Mouse (Mus musculus): Measurements from ENCODE around the gene Exosc2. TPM values are rescaled to one million over a fixed set of nuclear protein-coding genes. Genes with fewer than 3 reads are reported as not detected.

Gene Exosc2
- polyA plus RNA-seq, 1 experiment: 24.2 TPM

DNA sequence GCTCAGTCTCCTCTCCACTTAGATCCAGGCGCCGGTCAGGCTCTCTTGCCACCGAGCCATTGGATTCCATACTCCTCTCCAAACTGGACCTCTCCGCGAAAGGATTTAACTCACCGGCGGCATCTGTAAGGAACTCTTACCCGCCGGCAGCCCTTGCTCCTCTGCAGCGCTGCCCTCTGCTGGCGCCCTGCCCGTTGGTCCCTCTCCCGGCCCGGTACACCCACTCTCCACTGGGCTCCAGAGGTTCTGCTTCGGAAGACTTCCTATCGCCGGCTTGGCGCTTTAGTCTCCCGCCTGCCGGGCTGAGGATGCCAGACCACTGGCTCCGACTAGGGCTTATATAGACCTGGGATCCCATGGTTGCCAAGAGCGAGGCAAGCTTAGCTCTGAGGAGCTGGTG lies 32.7 kb upstream of the Exosc2 start:
- Histone ChIP-seq H3K27ac (ENCODE audit: control insufficient read depth, insufficient read depth, low read length) (no peak overlapping the region), H3K4me3 (ENCODE audit: control insufficient read depth, insufficient read depth, low read length) (no peak overlapping the region), H3K4me1 (replicated peaks; ENCODE audit: control insufficient read depth, insufficient read depth, low read length) (no peaks in the 10 kb centered on the region), H3K36me3 (ENCODE audit: control insufficient read depth, insufficient read depth, low read length) (no peaks in the 10 kb centered on the region), H3K27me3 (ENCODE audit: control insufficient read depth, insufficient read depth, low read length) (peaks cover 46% of the 10 kb centered on the region)
- peak; percentile 26 for DNase-seq
- no peak for TF ChIP-seq CTCF (IDR thresholded peaks at IDR 0.05; ENCODE audit: borderline replicate concordance, control insufficient read depth, extremely low read depth, insufficient read depth, low read length, poor library complexity)
- no peak for TF ChIP-seq POLR2A (IDR thresholded peaks at IDR 0.05; ENCODE audit: control insufficient read depth, extremely low read depth, insufficient read depth, low read length, poor library complexity)
- 2% methylated on average over 22 of the region's 22 CpGs for WGBS

DNA sequence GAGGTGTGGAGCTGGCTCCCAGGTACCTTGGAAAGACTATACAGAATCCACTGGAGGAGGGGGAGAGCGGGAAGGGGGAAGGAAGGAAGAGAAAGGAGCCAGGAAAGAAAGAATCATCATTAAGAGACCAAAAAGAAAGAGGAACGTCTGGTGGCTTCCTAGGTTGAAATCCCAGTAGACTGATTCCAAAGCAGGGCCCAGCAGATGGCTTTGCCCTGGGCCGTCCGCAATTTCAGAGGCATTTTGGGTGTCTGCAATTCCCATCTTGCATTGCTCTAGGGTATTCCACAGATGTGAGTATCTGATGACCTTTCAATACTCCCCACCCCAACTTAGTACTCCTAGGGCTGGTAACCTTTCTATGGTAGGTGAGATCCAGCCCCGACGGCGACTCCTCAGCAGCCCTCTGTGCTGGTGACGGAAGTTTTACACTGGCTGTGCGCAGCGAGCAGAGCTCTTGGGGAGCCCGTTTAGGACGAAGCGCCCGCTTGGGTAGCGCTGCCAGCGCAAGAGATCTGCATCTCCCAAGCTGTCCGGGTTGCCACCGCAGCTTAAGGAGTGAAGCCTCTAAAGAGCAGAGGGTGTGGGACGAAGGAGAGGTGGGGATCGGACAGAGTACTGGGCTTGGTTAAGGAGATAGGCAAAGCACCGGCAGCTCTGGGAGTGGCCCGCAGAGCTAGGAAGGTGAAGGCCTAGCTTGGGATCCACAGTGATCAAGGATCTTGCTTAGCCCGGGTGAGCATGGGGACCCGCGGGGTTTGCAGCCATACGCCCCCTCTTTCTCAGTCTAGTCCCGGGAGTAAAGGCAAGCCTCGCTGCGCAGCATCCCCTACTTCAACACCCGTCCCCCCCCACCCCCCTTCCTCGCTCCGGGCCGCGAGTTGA lies 31.7 kb upstream of the Exosc2 start:
- no peak for DNase-seq
- Histone ChIP-seq H3K27me3 (ENCODE audit: control insufficient read depth, insufficient read depth, low read length) (peaks cover 45% of the 10 kb centered on the region), H3K36me3 (ENCODE audit: control insufficient read depth, insufficient read depth, low read length) (no peaks in the 10 kb centered on the region), H3K4me3 (ENCODE audit: control insufficient read depth, insufficient read depth, low read length) (no peak overlapping the region), H3K27ac (ENCODE audit: control insufficient read depth, insufficient read depth, low read length) (no peak overlapping the region), H3K4me1 (replicated peaks; ENCODE audit: control insufficient read depth, insufficient read depth, low read length) (no peaks in the 10 kb centered on the region)
- WGBS: 12% methylated on average over 34 of the region's 34 CpGs
- no peak for TF ChIP-seq POLR2A (IDR thresholded peaks at IDR 0.05; ENCODE audit: control insufficient read depth, extremely low read depth, insufficient read depth, low read length, poor library complexity)
- TF ChIP-seq CTCF (IDR thresholded peaks at IDR 0.05; ENCODE audit: borderline replicate concordance, control insufficient read depth, extremely low read depth, insufficient read depth, low read length, poor library complexity): 0 out of 2 replicates have a peak, but pooled peaks have one; percentile 13

GRCm38 (mm10) chr2:31639466-31639760 lies 31.1 kb upstream of the Exosc2 start:
- Histone ChIP-seq H3K4me1 (replicated peaks; ENCODE audit: control insufficient read depth, insufficient read depth, low read length) (no peaks in the 10 kb centered on the region), H3K4me3 (ENCODE audit: control insufficient read depth, insufficient read depth, low read length) (no peak overlapping the region), H3K27ac (ENCODE audit: control insufficient read depth, insufficient read depth, low read length) (no peak overlapping the region), H3K27me3 (ENCODE audit: control insufficient read depth, insufficient read depth, low read length) (peaks cover 41% of the 10 kb centered on the region), H3K36me3 (ENCODE audit: control insufficient read depth, insufficient read depth, low read length) (no peaks in the 10 kb centered on the region)
- TF ChIP-seq CTCF (IDR thresholded peaks at IDR 0.05; ENCODE audit: borderline replicate concordance, control insufficient read depth, extremely low read depth, insufficient read depth, low read length, poor library complexity) (no peak), POLR2A (IDR thresholded peaks at IDR 0.05; ENCODE audit: control insufficient read depth, extremely low read depth, insufficient read depth, low read length, poor library complexity) (no peak)
- DNase-seq: no peak
- whole genome bisulfite sequencing: 12% methylated on average over 13 of the region's 13 CpGs

GRCm38 (mm10) chr2:31639901-31640608 lies 30.5 kb upstream of the Exosc2 start, which contains the start of gene Prdm12:
Prdm12 (plus strand) TSS chr2:31640037.
- DNase-seq: no peak
- TF ChIP-seq CTCF (IDR thresholded peaks at IDR 0.05; ENCODE audit: borderline replicate concordance, control insufficient read depth, extremely low read depth, insufficient read depth, low read length, poor library complexity): no peak
- TF ChIP-seq POLR2A (IDR thresholded peaks at IDR 0.05; ENCODE audit: control insufficient read depth, extremely low read depth, insufficient read depth, low read length, poor library complexity): no peak
- no peak within 1 kb of the TSS for H3K27ac ChIP-seq (ENCODE audit: control insufficient read depth, insufficient read depth, low read length)
- H3K4me1 ChIP-seq (replicated peaks; ENCODE audit: control insufficient read depth, insufficient read depth, low read length): no peaks in the 10 kb centered on the region
- peaks cover 39% of the 10 kb centered on the region for H3K27me3 ChIP-seq (ENCODE audit: control insufficient read depth, insufficient read depth, low read length)
- H3K36me3 ChIP-seq (ENCODE audit: control insufficient read depth, insufficient read depth, low read length): no peaks in the 10 kb centered on the region
- WGBS: 11% methylated on average over 41 of the region's 41 CpGs
- H3K4me3 ChIP-seq (ENCODE audit: control insufficient read depth, insufficient read depth, low read length): no peak within 1 kb of the TSS

GRCm38 (mm10) chr2:31640609-31641507 lies 29.7 kb upstream of the Exosc2 start:
- Histone ChIP-seq H3K27me3 (ENCODE audit: control insufficient read depth, insufficient read depth, low read length) (peaks cover 35% of the 10 kb centered on the region; the same call in 1 of the 2 replicates), H3K36me3 (ENCODE audit: control insufficient read depth, insufficient read depth, low read length) (no peaks in the 10 kb centered on the region), H3K4me3 (ENCODE audit: control insufficient read depth, insufficient read depth, low read length) (no peak overlapping the region), H3K4me1 (replicated peaks; ENCODE audit: control insufficient read depth, insufficient read depth, low read length) (no peaks in the 10 kb centered on the region), H3K27ac (ENCODE audit: control insufficient read depth, insufficient read depth, low read length) (no peak overlapping the region)
- DNase-seq: no peak
- TF ChIP-seq POLR2A (IDR thresholded peaks at IDR 0.05; ENCODE audit: control insufficient read depth, extremely low read depth, insufficient read depth, low read length, poor library complexity): no peak
- no peak for TF ChIP-seq CTCF (IDR thresholded peaks at IDR 0.05; ENCODE audit: borderline replicate concordance, control insufficient read depth, extremely low read depth, insufficient read depth, low read length, poor library complexity)
- WGBS: 2% methylated on average over 48 of the region's 48 CpGs

DNA sequence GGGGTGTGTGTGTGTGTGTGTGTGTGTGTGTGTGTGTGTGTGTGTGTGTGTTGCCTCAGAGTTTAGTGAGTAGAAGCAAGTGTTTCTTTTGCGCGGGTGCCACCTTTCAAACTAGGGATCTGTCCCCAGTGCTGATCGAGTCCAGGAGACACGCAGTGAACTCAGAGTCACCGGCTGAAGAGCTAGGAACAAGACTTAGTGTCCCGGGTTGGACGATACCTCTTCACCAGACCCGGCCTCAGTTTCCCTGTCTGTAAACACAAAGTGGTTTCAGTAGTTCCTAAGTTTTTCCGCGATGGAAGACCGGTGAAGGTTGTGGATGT lies 29.0 kb upstream of the Exosc2 start:
- H3K4me1 ChIP-seq (replicated peaks; ENCODE audit: control insufficient read depth, insufficient read depth, low read length): no peaks in the 10 kb centered on the region
- no peaks in the 10 kb centered on the region for H3K36me3 ChIP-seq (ENCODE audit: control insufficient read depth, insufficient read depth, low read length)
- H3K27me3 ChIP-seq (ENCODE audit: control insufficient read depth, insufficient read depth, low read length): peaks cover 29% of the 10 kb centered on the region; the same call in 1 of the 2 replicates
- no peak overlapping the region for H3K27ac ChIP-seq (ENCODE audit: control insufficient read depth, insufficient read depth, low read length)
- WGBS: 5% methylated on average over 11 of the region's 11 CpGs
- H3K4me3 ChIP-seq (ENCODE audit: control insufficient read depth, insufficient read depth, low read length): no peak overlapping the region
- no peak for DNase-seq
- TF ChIP-seq POLR2A (IDR thresholded peaks at IDR 0.05; ENCODE audit: control insufficient read depth, extremely low read depth, insufficient read depth, low read length, poor library complexity) (no peak), CTCF (IDR thresholded peaks at IDR 0.05; ENCODE audit: borderline replicate concordance, control insufficient read depth, extremely low read depth, insufficient read depth, low read length, poor library complexity) (no peak)
